Mouse (Mus musculus): Measurements from ENCODE around the gene Adamts14. TPM values are rescaled to one million over a fixed set of nuclear protein-coding genes. Genes with fewer than 3 reads are reported as not detected.

The Adamts14 gene
- polyA plus RNA-seq, 1 experiment from 2014 or later, result 1.4 TPM

DNA sequence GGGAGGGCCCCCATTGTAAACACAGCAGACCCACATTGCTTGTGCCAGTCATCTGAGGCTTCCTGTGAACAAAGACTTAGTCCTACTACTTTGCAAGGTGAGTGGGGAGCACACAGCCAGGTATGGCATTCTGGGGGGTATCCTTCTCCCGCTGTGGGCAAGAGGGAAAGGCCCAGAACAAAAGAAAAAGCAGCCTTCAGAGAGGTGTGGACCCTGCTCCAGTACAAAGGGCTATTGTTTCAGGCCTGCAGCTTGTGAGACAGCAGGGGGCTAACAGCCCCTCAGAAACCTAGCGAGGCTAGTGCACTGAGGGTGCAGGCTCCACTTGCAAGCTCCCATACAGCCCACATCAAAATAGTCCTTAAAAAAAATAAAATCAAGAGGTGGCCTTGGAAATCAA is 23.3 kb downstream of the Adamts14 start:
- WGBS, result 64% methylated on average over 2 of the region's 2 CpGs
- Histone ChIP-seq H3K4me2 (no peak overlapping the region), H3K4me1 (replicated peaks) (no peaks in the 10 kb centered on the region), H3K27me3 (no peaks in the 10 kb centered on the region), H3K9ac (no peak overlapping the region), H3K27ac (no peak overlapping the region), H3K36me3 (no peaks in the 10 kb centered on the region), H3K9me3 (replicated peaks) (no peaks in the 10 kb centered on the region), H3K4me3 (no peak overlapping the region)
- ATAC-seq (replicated peaks; ENCODE audit: insufficient number of reproducible peaks, insufficient read depth, low FRiP score, low read depth), result no peak

DNA sequence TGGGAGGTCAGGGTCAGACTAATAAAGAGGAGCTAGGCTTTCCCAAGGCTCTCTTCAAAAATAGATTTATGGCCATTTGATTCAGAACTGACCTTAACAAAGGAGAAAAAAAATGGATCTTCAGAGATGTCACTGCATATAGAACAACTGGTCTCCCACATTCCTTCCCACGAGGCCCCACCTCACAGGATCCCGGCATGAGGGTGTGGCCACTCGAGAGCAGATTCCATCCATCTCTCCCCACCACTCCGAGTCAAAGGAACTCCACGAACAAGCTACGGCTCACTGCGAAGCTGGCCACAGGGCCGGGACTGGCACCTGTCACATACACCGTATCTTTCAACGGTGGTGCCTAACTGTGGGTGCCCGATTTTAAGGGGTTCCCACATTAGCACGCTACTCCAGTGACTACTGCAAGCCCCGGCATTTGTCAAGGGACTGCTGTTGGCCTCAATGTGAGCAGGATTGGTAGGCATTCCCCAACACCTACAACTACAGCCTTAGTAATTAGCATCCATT is 24.6 kb downstream of the Adamts14 start:
- Histone ChIP-seq H3K36me3 (no peaks in the 10 kb centered on the region), H3K4me2 (no peak overlapping the region), H3K27me3 (no peaks in the 10 kb centered on the region), H3K4me1 (replicated peaks) (no peaks in the 10 kb centered on the region), H3K4me3 (no peak overlapping the region), H3K27ac (no peak overlapping the region), H3K9me3 (replicated peaks) (no peaks in the 10 kb centered on the region), H3K9ac (no peak overlapping the region)
- WGBS, result 59% methylated on average over 13 of the region's 13 CpGs
- no peak for ATAC-seq (replicated peaks; ENCODE audit: insufficient number of reproducible peaks, insufficient read depth, low FRiP score, low read depth)

DNA sequence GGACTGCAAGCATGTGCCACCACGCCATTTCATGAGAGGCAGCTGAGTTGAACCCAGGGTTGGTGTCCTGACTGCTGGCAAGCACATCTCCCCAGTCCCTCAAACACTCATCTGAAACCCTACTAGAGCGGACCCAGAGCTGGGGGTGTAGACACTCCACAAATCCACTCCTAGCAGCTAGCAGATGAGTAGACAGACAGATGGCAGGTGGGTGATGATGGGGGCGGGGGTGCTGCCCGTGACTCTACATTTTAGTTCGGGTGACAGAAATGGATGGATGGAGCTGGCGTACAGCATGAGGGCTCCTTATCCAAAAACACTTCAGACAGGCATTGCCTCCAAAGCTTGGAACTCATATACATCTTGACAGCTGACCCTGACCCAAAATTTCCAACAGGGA is 26.9 kb downstream of the Adamts14 start:
- Histone ChIP-seq H3K4me1 (replicated peaks) (no peaks in the 10 kb centered on the region), H3K4me3 (no peak overlapping the region), H3K9ac (no peak overlapping the region), H3K9me3 (replicated peaks) (no peaks in the 10 kb centered on the region), H3K27ac (no peak overlapping the region), H3K27me3 (no peaks in the 10 kb centered on the region), H3K4me2 (no peak overlapping the region), H3K36me3 (no peaks in the 10 kb centered on the region)
- 81% methylated on average over 6 of the region's 6 CpGs for WGBS
- ATAC-seq (replicated peaks; ENCODE audit: insufficient number of reproducible peaks, insufficient read depth, low FRiP score, low read depth), result no peak

DNA sequence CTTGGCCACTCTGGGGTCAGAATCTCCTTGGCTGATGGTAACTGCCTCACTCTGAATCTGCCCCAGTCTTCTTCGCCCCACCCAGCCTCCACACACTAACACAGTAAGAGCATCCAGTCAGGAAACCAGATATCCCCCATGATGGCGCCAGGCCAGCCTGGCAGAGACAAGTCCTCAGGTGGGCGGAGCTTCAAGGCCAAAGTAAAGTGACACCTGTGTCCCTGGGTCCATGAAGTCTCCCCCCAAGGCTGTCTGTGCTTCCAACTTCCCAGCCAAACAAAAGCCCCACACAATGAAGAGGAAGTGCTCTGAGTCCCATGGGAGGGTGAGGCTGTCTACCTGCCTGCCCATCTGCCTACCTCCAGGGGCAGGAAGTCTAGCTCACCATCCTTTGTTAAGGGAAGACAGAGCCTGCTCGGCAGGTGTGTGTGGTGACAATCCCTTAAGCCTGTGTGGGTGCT is 31.2 kb downstream of the Adamts14 start:
- H3K4me3 ChIP-seq, result no peak overlapping the region
- no peak overlapping the region for H3K4me2 ChIP-seq
- H3K9me3 ChIP-seq (replicated peaks), result no peaks in the 10 kb centered on the region
- no peaks in the 10 kb centered on the region for H3K27me3 ChIP-seq
- no peaks in the 10 kb centered on the region for H3K36me3 ChIP-seq
- no peaks in the 10 kb centered on the region; the same call in 1 of the 2 replicates for H3K4me1 ChIP-seq (replicated peaks)
- WGBS, result 63% methylated on average over 4 of the region's 4 CpGs
- H3K9ac ChIP-seq, result no peak overlapping the region
- no peak overlapping the region for H3K27ac ChIP-seq
- no peak for ATAC-seq (replicated peaks; ENCODE audit: insufficient number of reproducible peaks, insufficient read depth, low FRiP score, low read depth)

DNA sequence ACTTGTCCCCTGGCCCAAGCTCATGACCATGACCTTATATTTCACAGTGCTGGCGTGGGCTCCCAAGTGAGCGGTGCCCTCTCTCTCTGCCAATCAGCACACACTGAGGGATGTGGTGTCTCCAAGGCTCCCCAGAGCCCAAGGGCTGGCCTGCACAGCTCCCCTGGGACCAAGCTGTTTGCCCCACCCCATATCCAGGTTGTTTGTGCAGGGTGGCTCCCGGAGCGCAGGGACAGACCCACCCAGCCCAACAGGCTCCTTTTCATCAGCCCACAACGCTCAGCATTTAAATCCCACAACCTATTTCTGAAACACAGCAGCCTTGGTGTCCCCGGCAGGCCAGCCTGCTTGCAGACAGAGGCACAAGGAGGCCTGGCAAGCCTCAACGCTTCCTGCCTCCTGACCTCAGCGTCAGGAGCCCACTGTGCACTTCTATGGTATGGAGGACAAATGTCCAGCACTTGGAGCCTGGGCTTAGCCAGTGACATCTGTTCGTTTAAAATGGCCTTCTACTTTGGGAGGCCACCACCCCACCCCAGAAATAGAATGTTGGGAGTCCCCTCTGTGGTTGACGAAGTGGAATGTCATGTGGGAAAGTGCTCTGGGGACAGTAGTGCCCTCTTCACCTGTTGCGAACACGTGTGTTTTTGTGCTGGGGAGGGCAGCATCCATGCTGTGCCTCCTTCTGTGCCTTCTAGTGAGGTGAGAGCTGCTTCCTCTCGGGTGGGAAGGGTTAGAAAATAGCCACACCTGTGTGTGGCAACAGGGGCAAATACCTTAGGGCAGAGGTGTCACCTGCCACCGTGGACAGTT is 32.9 kb downstream of the Adamts14 start:
- no peak overlapping the region for H3K4me2 ChIP-seq
- H3K4me1 ChIP-seq (replicated peaks), result no peaks in the 10 kb centered on the region; the same call in 1 of the 2 replicates
- no peaks in the 10 kb centered on the region for H3K36me3 ChIP-seq
- H3K27ac ChIP-seq, result no peak overlapping the region
- 53% methylated on average over 14 of the region's 14 CpGs for WGBS
- no peak overlapping the region for H3K4me3 ChIP-seq
- H3K9ac ChIP-seq, result no peak overlapping the region
- no peaks in the 10 kb centered on the region for H3K27me3 ChIP-seq
- ATAC-seq (replicated peaks; ENCODE audit: insufficient number of reproducible peaks, insufficient read depth, low FRiP score, low read depth), result no peak
- H3K9me3 ChIP-seq (replicated peaks), result no peaks in the 10 kb centered on the region

DNA sequence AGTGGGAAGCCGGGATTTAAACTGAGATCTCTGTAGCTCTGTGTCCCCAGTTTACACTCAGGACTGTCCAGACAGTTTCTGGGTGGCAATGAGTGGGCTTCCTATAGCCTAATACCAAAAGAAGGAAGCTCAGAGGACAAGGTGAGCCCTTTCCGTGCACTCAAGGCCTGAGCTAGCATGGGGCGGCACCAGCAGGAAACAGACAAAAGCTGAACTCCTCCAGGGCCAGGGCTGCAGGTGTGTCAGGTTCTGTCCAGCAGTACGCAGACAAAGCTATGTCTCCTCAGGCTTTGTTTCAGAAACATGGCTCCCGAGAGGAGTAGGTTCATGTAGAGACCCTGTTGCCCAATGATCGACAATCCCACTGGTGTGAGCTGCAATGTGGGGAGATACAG is 35.9 kb downstream of the Adamts14 start:
- 77% methylated on average over 6 of the region's 6 CpGs for WGBS
- Histone ChIP-seq H3K9ac (no peak overlapping the region), H3K27me3 (no peaks in the 10 kb centered on the region)

DNA sequence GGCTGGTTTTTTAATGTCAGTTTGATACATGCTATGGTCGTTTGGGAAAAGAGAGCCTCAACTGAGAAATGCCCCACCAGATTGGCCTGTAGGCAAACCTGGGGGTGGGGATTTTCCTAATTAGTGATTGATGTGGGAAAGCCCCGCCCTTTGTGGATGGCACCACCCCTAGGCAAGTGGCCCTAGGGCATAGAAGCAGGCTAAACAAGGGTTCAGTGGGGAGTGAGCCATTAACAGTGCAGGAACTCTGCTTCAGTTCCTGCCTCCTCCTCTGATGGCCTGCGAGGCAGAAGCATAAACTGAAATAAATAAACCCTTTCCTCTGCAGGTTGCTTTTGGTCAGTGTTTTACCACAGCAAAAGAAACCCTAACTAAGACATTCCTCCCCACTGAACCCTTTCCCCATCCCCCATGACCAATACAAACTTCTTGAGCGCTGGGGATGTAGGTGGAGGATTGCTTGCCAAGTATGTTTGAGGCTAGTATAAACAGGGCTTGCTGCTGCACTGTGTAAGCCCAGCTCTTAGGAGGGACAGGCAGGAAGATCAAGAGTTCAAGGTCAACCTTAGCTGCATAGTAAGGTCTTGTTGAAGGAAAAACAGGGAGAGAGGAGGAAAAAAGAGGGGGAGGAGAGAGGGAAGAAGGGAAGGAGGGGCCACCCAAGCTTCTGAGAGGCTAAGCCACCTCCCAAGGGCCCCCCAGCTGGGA is 36.4 kb downstream of the Adamts14 start:
- no peaks in the 10 kb centered on the region for H3K9me3 ChIP-seq (replicated peaks)
- H3K4me3 ChIP-seq, result no peak overlapping the region
- ATAC-seq (replicated peaks; ENCODE audit: insufficient number of reproducible peaks, insufficient read depth, low FRiP score, low read depth), result no peak
- H3K9ac ChIP-seq, result no peak overlapping the region
- no peaks in the 10 kb centered on the region for H3K27me3 ChIP-seq
- H3K4me1 ChIP-seq (replicated peaks), result no peaks in the 10 kb centered on the region; the same call in 1 of the 2 replicates
- H3K4me2 ChIP-seq, result no peak overlapping the region
- WGBS, result 62% methylated on average over 4 of the region's 4 CpGs
- H3K36me3 ChIP-seq, result no peaks in the 10 kb centered on the region
- H3K27ac ChIP-seq, result no peak overlapping the region

More for the DNA sequence above, 35.9 kb downstream of the Adamts14 start:
- no peaks in the 10 kb centered on the region for H3K9me3 ChIP-seq (replicated peaks)
- H3K27ac ChIP-seq, result no peak overlapping the region
- no peak overlapping the region for H3K4me3 ChIP-seq
- no peak overlapping the region for H3K4me2 ChIP-seq
- no peak for ATAC-seq (replicated peaks; ENCODE audit: insufficient number of reproducible peaks, insufficient read depth, low FRiP score, low read depth)
- H3K36me3 ChIP-seq, result no peaks in the 10 kb centered on the region
- no peaks in the 10 kb centered on the region; the same call in 1 of the 2 replicates for H3K4me1 ChIP-seq (replicated peaks)

DNA sequence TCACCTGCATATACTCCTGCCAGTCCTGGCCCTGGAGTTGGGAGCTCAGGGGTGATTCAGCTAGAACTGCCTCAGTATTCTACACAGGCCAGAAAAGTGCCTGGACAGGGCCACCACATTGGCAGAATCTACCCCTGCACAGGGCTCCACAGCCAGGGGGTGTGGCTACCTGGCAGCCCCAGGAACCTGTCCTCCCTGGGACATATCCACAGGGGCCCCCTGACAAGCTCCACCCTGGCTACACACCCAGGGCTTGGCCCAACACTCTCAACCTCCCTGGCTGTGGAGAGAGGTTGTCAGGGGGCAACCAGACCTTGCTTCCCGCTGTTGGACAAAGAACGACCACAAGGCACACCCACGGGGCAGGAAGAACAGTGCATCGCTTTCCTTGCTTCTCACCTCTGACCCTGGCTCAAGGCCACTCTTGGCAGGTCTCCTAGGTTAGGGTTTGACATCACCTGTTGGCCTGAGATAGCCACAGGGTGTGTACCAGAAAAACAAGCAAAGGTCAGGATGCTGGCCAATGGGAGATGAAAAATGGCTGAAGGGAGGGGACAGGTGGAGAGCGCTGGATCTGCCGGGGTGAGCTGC is 37.5 kb downstream of the Adamts14 start:
- H3K4me2 ChIP-seq, result no peak overlapping the region
- H3K4me1 ChIP-seq (replicated peaks), result no peaks in the 10 kb centered on the region; the same call in 1 of the 2 replicates
- no peak overlapping the region for H3K9ac ChIP-seq
- H3K27me3 ChIP-seq, result no peaks in the 10 kb centered on the region
- 86% methylated on average over 6 of the region's 6 CpGs for WGBS
- ATAC-seq (replicated peaks; ENCODE audit: insufficient number of reproducible peaks, insufficient read depth, low FRiP score, low read depth), result no peak
- no peaks in the 10 kb centered on the region for H3K36me3 ChIP-seq
- no peaks in the 10 kb centered on the region for H3K9me3 ChIP-seq (replicated peaks)
- H3K4me3 ChIP-seq, result no peak overlapping the region
- H3K27ac ChIP-seq, result no peak overlapping the region

DNA sequence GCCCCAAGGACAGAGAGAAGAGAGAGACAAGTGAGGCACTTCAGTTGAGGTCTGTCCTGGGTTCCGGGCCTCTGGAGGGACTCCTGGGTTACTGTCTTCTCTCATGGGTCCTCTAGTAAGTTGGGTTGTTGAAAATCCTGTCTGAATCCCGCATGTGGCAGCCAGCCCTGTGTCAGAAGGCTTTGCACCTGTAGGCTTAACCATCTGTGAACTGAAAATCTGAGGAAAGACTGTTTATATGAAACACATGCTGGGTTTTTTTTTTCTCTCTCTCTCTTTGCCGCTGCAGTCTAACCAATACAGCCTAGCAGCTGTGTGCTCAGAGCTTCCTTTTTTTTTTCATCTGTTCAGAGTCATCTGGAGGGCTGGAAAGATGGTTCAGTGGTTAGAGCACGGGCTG is 38.9 kb downstream of the Adamts14 start:
- WGBS, result 80% methylated on average over 4 of the region's 4 CpGs
- Histone ChIP-seq H3K27me3 (no peaks in the 10 kb centered on the region), H3K9me3 (replicated peaks) (no peaks in the 10 kb centered on the region), H3K36me3 (no peaks in the 10 kb centered on the region), H3K4me1 (replicated peaks) (no peaks in the 10 kb centered on the region), H3K27ac (no peak overlapping the region), H3K9ac (no peak overlapping the region), H3K4me2 (no peak overlapping the region), H3K4me3 (no peak overlapping the region)
- ATAC-seq (replicated peaks; ENCODE audit: insufficient number of reproducible peaks, insufficient read depth, low FRiP score, low read depth), result no peak

DNA sequence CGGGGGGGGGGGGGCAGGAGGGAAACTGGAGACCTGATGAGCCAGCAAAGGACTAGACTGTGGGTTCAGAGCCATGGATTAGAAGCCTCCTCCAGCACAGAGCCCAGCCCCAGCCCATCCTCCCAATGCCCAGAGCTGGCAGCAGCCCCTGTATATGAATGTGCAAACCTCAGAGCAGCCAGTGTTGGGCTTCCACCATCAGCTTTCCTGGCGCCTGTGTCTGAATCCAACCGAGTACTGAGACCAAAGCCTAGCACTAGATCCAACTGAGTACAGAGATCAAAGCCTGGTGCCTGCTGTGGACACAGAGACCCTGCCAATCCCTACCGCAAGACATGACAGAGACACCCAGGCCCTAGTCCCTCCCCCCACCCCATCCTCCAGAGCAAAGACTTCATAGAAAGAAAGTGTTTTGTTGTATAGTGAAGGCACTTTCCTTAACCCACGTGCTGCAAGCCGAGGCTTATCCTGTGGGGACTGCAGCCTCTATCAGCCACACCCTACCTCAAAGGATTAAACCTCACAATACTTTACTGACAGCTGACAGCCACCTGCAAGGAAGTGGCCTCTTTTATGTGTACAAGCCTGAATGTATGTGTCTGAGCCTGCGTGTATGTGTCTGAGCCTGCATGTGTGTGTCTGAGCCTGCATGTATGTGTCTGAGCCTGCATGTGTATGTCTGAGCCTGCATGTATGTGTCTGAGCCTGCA is 40.2 kb downstream of the Adamts14 start:
- no peaks in the 10 kb centered on the region for H3K36me3 ChIP-seq
- 54% methylated on average over 7 of the region's 7 CpGs for WGBS
- H3K27ac ChIP-seq, result no peak overlapping the region

DNA sequence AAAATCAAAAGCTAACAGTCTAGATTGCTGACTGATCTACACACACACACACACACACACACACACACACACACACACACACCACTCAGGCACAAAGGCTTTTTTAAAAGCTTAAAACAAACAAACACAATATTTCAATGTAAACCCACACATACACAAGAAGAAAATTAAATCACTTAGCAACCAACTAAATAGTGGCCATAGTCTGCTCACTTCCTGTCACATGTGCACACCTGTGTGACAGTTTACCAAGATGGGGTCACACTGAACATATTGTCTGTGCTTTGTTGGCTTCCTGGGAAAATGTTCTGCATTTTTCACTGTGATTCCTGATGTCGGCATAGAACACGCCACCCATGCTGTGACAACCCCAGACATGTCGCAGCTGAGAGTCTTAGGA is 41.5 kb downstream of the Adamts14 start:
- Histone ChIP-seq H3K36me3 (no peaks in the 10 kb centered on the region), H3K27ac (no peak overlapping the region), H3K9ac (no peak overlapping the region), H3K9me3 (replicated peaks) (no peaks in the 10 kb centered on the region), H3K4me2 (no peak overlapping the region), H3K27me3 (no peaks in the 10 kb centered on the region), H3K4me3 (no peak overlapping the region), H3K4me1 (replicated peaks) (peaks cover 12% of the 10 kb centered on the region)
- no peak for ATAC-seq (replicated peaks; ENCODE audit: insufficient number of reproducible peaks, insufficient read depth, low FRiP score, low read depth)
- WGBS, result 85% methylated on average over 3 of the region's 3 CpGs

More for the DNA sequence above, 40.2 kb downstream of the Adamts14 start:
- ATAC-seq (replicated peaks; ENCODE audit: insufficient number of reproducible peaks, insufficient read depth, low FRiP score, low read depth), result no peak
- Histone ChIP-seq H3K4me2 (no peak overlapping the region), H3K4me3 (no peak overlapping the region), H3K4me1 (replicated peaks) (0 out of 2 replicates have a peak, but pooled peaks cover 5% of the 10 kb centered on the region), H3K9me3 (replicated peaks) (no peaks in the 10 kb centered on the region), H3K27me3 (no peaks in the 10 kb centered on the region), H3K9ac (no peak overlapping the region)
